Mouse (Mus musculus): ENCODE measurements around the gene Per3. TPM values are rescaled to one million over a fixed set of nuclear protein-coding genes. Genes with fewer than 3 reads are reported as not detected.
"Not testable (repeated sequence)": the region's sequence is repeated elsewhere in the genome, so short reads cannot be mapped to it uniquely, and the experiment has no call there.

Gene Per3
- polyA plus RNA-seq, 1 experiment = 2.1 TPM

DNA sequence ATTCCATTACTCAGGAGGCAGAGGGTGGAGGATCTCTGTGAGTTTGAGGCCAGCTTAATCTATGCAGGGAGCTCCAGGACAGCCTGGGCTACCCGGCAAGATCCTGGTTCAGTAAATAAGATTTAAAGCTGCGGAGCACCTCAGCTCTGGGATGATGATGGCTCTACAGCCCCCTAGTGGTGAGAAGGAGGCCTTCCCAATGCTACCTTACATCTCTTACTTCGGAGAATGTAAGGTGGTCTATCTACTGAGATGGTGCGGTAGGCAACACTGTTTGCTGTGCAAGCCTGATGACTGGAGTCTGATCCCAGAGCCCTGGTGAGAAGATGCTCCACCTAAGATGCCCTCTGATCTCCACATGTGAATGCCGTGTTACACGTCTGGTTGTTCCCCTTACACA lies 17.5 kb downstream of the Per3 start:
- TF ChIP-seq MYOD1 (IDR thresholded peaks at IDR 0.05; ENCODE audit: control insufficient read depth in 1 of 3, insufficient read length in 2 of 3, low read depth in 2 of 3) (no peak), REST (IDR thresholded peaks at IDR 0.05; ENCODE audit: insufficient read depth, insufficient read length) (no peak), TCF3 (IDR thresholded peaks at IDR 0.05; ENCODE audit: insufficient read length, low read depth) (no peak), CEBPB (IDR thresholded peaks at IDR 0.05; ENCODE audit: insufficient read depth, poor library complexity, severe bottlenecking) (no peak), POLR2AphosphoS2 (IDR thresholded peaks at IDR 0.05; ENCODE audit: insufficient read length, low read depth) (no peak), SRF (IDR thresholded peaks at IDR 0.05; ENCODE audit: control insufficient read depth, insufficient read length, low read depth) (no peak), MYOG (IDR thresholded peaks at IDR 0.05; ENCODE audit: control insufficient read depth in 1 of 3, insufficient read depth in 1 of 3, insufficient read length in 2 of 3, low read depth in 2 of 3) (no peak), E2F4 (IDR thresholded peaks at IDR 0.05; ENCODE audit: insufficient read depth) (no peak), TCF12 (IDR thresholded peaks at IDR 0.05; ENCODE audit: insufficient read depth, poor library complexity, severe bottlenecking) (no peak), POLR2A (IDR thresholded peaks at IDR 0.05; ENCODE audit: insufficient read length, low read depth) (no peak), MAX (IDR thresholded peaks at IDR 0.05; ENCODE audit: low read depth) (no peak), USF1 (IDR thresholded peaks at IDR 0.05; ENCODE audit: low read depth) (no peak)
- Histone ChIP-seq H3K27me3 (ENCODE audit: control insufficient read depth, insufficient read depth, insufficient read length) (no peaks in the 10 kb centered on the region), H3K79me2 (ENCODE audit: control insufficient read depth, insufficient read depth) (no peaks in the 10 kb centered on the region), H3K4me2 (ENCODE audit: low read depth) (no peak overlapping the region), H3K4me3 (no peak overlapping the region), H3ac (ENCODE audit: control insufficient read depth, insufficient read length) (no peak overlapping the region), H3K36me3 (ENCODE audit: control insufficient read depth, insufficient read depth) (peaks cover 18% of the 10 kb centered on the region)

DNA sequence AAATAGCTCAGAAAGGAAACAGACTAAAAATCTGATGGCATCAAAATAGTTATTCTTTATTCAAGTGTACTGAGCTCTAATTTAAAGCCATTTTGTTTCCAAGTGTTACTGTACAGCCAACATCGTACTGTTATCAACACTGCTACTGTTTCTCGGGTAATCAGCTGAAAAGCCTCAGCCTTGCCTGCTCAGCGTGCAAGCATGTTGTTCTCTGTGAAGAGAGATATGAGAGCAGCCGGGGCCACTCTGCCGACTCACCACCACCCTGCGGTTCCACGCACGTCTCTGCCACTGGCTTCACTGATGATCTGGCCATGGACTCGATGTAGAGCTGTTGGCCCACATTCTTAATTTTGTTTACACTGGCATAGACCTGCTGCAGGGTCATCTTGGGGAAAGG lies 20.3 kb downstream of the Per3 start:
- H3K79me2 ChIP-seq (ENCODE audit: control insufficient read depth, insufficient read depth) = no peaks in the 10 kb centered on the region
- no peak for TF ChIP-seq TCF12 (IDR thresholded peaks at IDR 0.05; ENCODE audit: insufficient read depth, poor library complexity, severe bottlenecking)
- no peak for TF ChIP-seq POLR2A (IDR thresholded peaks at IDR 0.05; ENCODE audit: insufficient read length, low read depth)
- no peak for TF ChIP-seq SRF (IDR thresholded peaks at IDR 0.05; ENCODE audit: control insufficient read depth, insufficient read length, low read depth)
- TF ChIP-seq MAX (IDR thresholded peaks at IDR 0.05; ENCODE audit: low read depth) = no peak
- TF ChIP-seq MYOD1 (IDR thresholded peaks at IDR 0.05; ENCODE audit: control insufficient read depth in 1 of 3, insufficient read length in 2 of 3, low read depth in 2 of 3) = no peak
- no peak for TF ChIP-seq TCF3 (IDR thresholded peaks at IDR 0.05; ENCODE audit: insufficient read length, low read depth)
- H3K36me3 ChIP-seq (ENCODE audit: control insufficient read depth, insufficient read depth) = peaks cover 22% of the 10 kb centered on the region
- H3K4me3 ChIP-seq = no peak overlapping the region
- no peak overlapping the region for H3ac ChIP-seq (ENCODE audit: control insufficient read depth, insufficient read length)
- no peak overlapping the region for H3K4me2 ChIP-seq (ENCODE audit: low read depth)
- H3K27me3 ChIP-seq (ENCODE audit: control insufficient read depth, insufficient read depth, insufficient read length) = no peaks in the 10 kb centered on the region

DNA sequence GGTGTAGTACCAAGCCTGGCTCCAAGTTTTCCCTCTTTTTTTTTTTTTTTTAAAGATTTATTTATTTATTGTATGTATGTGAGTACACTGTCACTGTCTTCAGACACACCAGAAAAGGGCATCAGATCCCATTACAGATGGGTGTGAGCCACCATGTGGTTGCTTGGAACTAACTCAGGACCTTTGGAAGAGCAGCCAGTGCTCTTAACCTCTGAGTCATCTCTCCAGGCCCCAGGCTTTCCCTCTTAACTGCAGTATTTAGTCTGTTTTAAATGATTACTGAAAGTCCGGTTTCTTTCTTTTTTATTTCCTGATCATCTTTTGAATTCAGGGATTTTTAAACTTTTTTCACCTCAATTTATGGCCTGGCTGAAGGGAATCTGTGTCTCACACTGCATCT lies 27.1 kb downstream of the Per3 start:
- H3K36me3 ChIP-seq (ENCODE audit: control insufficient read depth, insufficient read depth); H3K4me3 ChIP-seq; H3K4me2 ChIP-seq (ENCODE audit: low read depth); H3ac ChIP-seq (ENCODE audit: control insufficient read depth, insufficient read length); H3K79me2 ChIP-seq (ENCODE audit: control insufficient read depth, insufficient read depth); H3K27me3 ChIP-seq (ENCODE audit: control insufficient read depth, insufficient read depth, insufficient read length): not testable (repeated sequence)

DNA sequence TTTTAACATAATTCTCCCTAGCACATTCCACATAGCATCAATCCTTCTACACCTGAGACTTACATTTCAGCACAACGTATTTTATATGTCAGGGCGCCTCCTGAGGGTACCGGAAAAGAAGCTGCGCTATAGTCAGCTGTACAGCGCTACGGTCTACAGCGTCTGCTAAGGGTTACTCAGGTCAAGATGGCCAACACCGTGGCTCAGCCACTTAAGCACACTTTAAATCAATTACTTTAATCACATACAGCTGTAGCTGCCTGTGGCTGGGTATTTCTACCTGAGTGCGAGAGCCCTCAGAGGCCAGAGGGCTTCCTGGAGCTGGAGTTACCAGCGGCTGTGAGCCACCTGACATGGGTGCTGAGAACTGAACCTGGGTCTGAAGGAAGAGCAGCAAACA lies 28.5 kb downstream of the Per3 start:
- Histone ChIP-seq H3K4me2 (ENCODE audit: low read depth) (no peak overlapping the region), H3K79me2 (ENCODE audit: control insufficient read depth, insufficient read depth) (no peaks in the 10 kb centered on the region), H3K36me3 (ENCODE audit: control insufficient read depth, insufficient read depth) (peaks cover 4% of the 10 kb centered on the region), H3K4me3 (no peak overlapping the region), H3K27me3 (ENCODE audit: control insufficient read depth, insufficient read depth, insufficient read length) (no peaks in the 10 kb centered on the region), H3ac (ENCODE audit: control insufficient read depth, insufficient read length) (no peak overlapping the region)
- TF ChIP-seq CEBPB (IDR thresholded peaks at IDR 0.05; ENCODE audit: insufficient read depth, poor library complexity, severe bottlenecking) (no peak), E2F4 (IDR thresholded peaks at IDR 0.05; ENCODE audit: insufficient read depth) (no peak), MYOG (IDR thresholded peaks at IDR 0.05; ENCODE audit: control insufficient read depth in 1 of 3, insufficient read depth in 1 of 3, insufficient read length in 2 of 3, low read depth in 2 of 3) (no peak), MYOD1 (IDR thresholded peaks at IDR 0.05; ENCODE audit: control insufficient read depth in 1 of 3, insufficient read length in 2 of 3, low read depth in 2 of 3) (no peak)

DNA sequence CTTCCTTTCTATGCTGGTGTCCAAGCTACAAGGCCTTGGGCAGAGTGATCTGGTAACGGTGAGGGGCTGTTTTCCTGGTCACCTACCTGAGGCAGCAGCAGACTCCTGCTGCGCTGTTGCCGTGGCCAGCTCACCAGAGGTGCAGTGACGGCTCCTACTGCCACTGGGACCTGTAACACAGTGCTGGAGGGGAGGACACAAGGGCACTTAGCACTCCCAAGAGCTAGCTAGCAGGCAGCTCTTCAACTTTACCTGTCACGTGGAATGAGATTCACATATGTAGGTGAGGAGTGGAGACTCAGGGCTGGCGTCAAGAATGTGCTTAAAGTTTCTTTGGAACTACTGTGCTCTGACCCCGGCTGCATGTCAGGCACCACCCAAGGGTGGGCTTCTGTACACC lies 34.1 kb downstream of the Per3 start:
- Histone ChIP-seq H3K4me2 (ENCODE audit: low read depth) (no peak overlapping the region), H3K79me2 (ENCODE audit: control insufficient read depth, insufficient read depth) (no peaks in the 10 kb centered on the region), H3ac (ENCODE audit: control insufficient read depth, insufficient read length) (no peak overlapping the region), H3K27me3 (ENCODE audit: control insufficient read depth, insufficient read depth, insufficient read length) (no peaks in the 10 kb centered on the region), H3K4me3 (no peak overlapping the region), H3K36me3 (ENCODE audit: control insufficient read depth, insufficient read depth) (no peaks in the 10 kb centered on the region)
- TF ChIP-seq REST (IDR thresholded peaks at IDR 0.05; ENCODE audit: insufficient read depth, insufficient read length) (no peak), MYOG (IDR thresholded peaks at IDR 0.05; ENCODE audit: control insufficient read depth in 1 of 3, insufficient read depth in 1 of 3, insufficient read length in 2 of 3, low read depth in 2 of 3) (no peak), USF1 (IDR thresholded peaks at IDR 0.05; ENCODE audit: low read depth) (no peak), MAX (IDR thresholded peaks at IDR 0.05; ENCODE audit: low read depth) (no peak), CEBPB (IDR thresholded peaks at IDR 0.05; ENCODE audit: insufficient read depth, poor library complexity, severe bottlenecking) (no peak), SRF (IDR thresholded peaks at IDR 0.05; ENCODE audit: control insufficient read depth, insufficient read length, low read depth) (no peak), TCF12 (IDR thresholded peaks at IDR 0.05; ENCODE audit: insufficient read depth, poor library complexity, severe bottlenecking) (no peak), E2F4 (IDR thresholded peaks at IDR 0.05; ENCODE audit: insufficient read depth) (no peak), TCF3 (IDR thresholded peaks at IDR 0.05; ENCODE audit: insufficient read length, low read depth) (no peak), POLR2AphosphoS2 (IDR thresholded peaks at IDR 0.05; ENCODE audit: insufficient read length, low read depth) (no peak), POLR2A (IDR thresholded peaks at IDR 0.05; ENCODE audit: insufficient read length, low read depth) (no peak), MYOD1 (IDR thresholded peaks at IDR 0.05; ENCODE audit: control insufficient read depth in 1 of 3, insufficient read length in 2 of 3, low read depth in 2 of 3) (no peak)

Data from myocyte (in vitro differentiated cells).